Mouse (Mus musculus) liver, adult (tissue): Measurements from ENCODE around the gene Cs.

Source experiments
- GATA4 ChIP-seq: IDR thresholded peaks from 2 replicates; pipeline ENCODE4 v1.6.1; 2014; ENCODE audit warnings: mild to moderate bottlenecking, low read length; ENCODE audit not compliant: insufficient replicate concordance

The Cs gene

DNA sequence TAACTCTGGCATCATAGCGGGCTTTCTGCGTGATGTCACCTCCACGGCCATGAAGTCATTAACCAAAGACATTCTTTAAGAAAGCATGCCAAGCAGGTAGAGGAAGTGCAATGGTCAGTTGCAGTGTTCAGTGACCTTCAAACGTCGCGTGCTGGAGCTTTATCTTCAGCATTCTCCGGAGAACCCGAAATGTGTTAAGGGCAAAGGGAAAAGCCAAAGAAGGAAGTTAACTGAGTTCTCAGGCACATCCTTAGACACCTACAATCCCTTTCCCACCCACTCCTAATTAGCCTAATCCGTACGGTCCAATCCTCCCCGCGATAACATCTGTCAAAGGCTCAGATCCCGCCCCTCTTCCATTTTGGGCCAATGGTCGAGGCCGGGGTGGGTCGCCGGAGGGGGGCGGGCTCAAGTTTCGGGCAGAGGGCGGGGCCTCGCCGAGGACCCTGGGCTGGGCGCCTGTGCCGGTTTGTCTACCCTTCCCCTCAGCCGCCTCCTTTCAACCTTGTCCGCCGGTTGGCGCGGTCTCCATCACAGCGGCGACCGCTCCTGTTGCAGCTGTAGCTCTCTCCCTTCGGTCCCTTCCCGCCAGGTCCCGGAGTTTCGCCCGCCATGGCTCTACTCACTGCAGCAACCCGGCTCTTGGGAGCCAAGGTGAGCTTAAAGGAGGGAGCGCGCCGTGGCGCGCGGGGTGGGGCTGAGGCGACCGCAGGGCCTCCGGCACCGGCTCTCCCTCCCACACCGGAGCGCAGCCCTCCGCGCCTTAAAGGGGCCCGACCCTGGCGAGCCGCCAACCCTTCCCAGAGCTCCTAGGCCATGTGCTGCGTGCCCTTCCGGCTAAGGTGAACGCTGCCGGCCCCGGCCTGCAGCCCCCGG, at the start of gene Cs:
Cs (plus strand) TSS at position 429 of the 876 bp plus-strand sequence.
- TF ChIP-seq GATA4: no peak

GRCm38 (mm10) chr10:128296370-128297090, 41.0 kb upstream of the Cs start:
- no peak for TF ChIP-seq GATA4

- no peak for TF ChIP-seq GATA4
Measured at GRCm38 (mm10) chr10:128297221-128297620, 40.3 kb upstream of the Cs start.

- TF ChIP-seq GATA4: no peak
Measured at GRCm38 (mm10) chr10:128297622-128298021, 39.9 kb upstream of the Cs start.

- no peak for TF ChIP-seq GATA4
Measured at GRCm38 (mm10) chr10:128298243-128298642, 39.3 kb upstream of the Cs start.

- TF ChIP-seq GATA4: no peak
Measured at GRCm38 (mm10) chr10:128298702-128299171, 38.8 kb upstream of the Cs start, which contains the start of gene Il23a. TSS of gene Il23a (minus strand) at chr10:128298752.

GRCm38 (mm10) chr10:128302357-128302756, 35.2 kb upstream of the Cs start:
- TF ChIP-seq GATA4: no peak

DNA sequence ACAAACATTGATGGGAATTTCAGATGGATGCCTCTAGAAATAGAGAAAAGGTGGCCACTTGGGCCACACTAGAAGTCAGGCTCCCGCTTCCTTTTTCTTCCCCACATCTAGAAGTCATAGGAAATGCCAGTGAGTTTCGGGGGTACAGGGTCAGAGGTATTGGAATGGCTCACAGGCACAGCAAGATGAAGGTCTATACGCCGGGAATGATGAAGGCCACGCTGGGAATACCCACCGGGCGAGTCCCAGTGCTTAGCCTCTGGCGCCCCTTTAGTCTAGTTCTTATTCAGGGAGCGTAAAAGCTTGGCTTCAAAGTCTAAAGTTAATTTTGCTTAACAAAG, 34.8 kb upstream of the Cs start:
- no peak for TF ChIP-seq GATA4

GRCm38 (mm10) chr10:128303126-128304021, 34.2 kb upstream of the Cs start, which contains the start of gene Pan2:
TSS of gene Pan2 (plus strand) at chr10:128303335.
- TF ChIP-seq GATA4: no peak; the same call in 1 of the 2 replicates

DNA sequence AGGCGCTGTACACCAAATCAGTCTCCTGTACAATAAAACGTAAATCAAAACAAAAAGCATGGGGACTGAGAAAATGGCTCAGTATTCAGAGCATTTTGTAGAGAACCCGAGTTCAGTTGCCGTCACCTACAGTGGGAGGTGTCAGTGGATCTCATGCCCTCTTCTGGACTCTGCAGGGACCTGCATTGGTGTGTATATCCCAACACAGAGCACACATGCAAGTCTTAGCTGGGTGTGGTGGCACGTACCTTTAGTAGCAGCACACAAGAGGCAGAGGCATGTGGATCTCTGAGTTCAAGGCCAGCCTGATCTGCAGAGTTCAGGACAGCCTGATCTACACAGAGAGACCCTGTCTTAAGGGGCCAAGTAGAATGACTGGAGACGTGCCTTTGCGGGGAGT, 27.9 kb upstream of the Cs start:
- no peak for TF ChIP-seq GATA4

DNA sequence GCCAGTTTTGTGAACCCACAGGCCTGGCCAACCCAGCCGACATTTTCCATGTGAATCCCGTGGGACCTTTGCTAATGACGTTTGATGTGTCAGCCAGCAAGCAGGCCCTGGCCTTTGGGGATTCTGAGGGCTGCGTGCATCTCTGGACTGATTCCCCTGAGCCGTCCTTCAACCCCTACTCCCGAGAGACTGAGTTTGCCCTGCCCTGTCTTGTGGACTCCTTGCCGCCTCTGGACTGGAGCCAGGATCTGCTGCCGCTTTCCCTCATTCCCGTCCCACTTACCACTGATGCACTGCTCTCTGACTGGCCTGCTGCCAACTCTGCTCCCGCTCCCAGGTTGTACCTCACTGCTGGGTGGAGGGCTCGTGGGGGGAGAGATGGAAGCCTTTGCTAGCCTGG, 27.4 kb upstream of the Cs start:
- TF ChIP-seq GATA4: no peak

GRCm38 (mm10) chr10:128310902-128311301, 26.6 kb upstream of the Cs start:
- TF ChIP-seq GATA4: no peak

GRCm38 (mm10) chr10:128315578-128315977, 22.0 kb upstream of the Cs start:
- no peak for TF ChIP-seq GATA4

- no peak for TF ChIP-seq GATA4
Measured at GRCm38 (mm10) chr10:128321641-128322040, 15.9 kb upstream of the Cs start.
